ENCODE assay signal across 8 mouse cellular contexts in the genomic region with DNA sequence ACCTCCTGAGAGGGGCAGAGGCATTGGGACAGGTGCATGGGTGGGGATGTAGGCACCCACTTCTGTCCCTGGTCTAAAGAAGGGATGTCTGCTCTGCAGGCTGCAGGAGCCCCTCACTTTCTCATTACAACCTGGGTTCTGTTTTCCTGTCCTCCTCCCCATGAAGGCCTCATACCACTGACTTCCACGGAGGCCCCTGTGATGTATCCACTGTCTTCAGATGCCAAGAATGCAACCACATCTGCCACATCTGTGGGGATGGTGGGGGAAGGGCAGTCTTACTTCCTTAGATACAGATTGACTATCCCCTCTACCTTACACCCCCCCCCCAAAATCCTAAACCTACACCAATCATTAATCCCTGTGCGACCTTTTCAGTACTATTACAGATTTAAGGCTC. TPM values are rescaled to one million over a fixed set of nuclear protein-coding genes. Genes with fewer than 3 reads are reported as not detected.
DNase-seq lines count a peak whose midpoint lies in the region; ATAC-seq lines count a peak whose summit lies in the region.

No protein-coding gene starts in this region.

- H3K27ac ChIP-seq in intestine, embryonic 14.5 days (ENCODE audit: low read depth) = no peak overlapping the region
- H3K27ac ChIP-seq in neural tube, embryonic 14.5 days (ENCODE audit: low read depth, low read length) = peak overlapping the region; percentile 74

- peaks cover 45% of the 10 kb centered on the region for H3K4me1 ChIP-seq in intestine, embryonic 14.5 days (replicated peaks; ENCODE audit: control insufficient read depth, insufficient read depth, low read length)
- peaks cover 54% of the 10 kb centered on the region for H3K4me1 ChIP-seq in neural tube, embryonic 14.5 days (ENCODE audit: control insufficient read depth, insufficient read depth, low read length)

- H3K27me3 ChIP-seq in intestine, embryonic 14.5 days (replicated peaks; ENCODE audit: control insufficient read depth, insufficient read depth, low read length) = no peaks in the 10 kb centered on the region
- H3K27me3 ChIP-seq in neural tube, embryonic 14.5 days (ENCODE audit: control insufficient read depth, insufficient read depth, low read length) = no peaks in the 10 kb centered on the region

- no peak for ATAC-seq in intestine, embryonic 14.5 days (replicated peaks; ENCODE audit: low FRiP score, low TSS enrichment, low read depth)
- ATAC-seq in neural tube, embryonic 14.5 days (ENCODE audit: low read depth) = no peak

- H3K9ac ChIP-seq in intestine, embryonic 14.5 days (ENCODE audit: low read length) = no peak overlapping the region
- H3K9ac ChIP-seq in neural tube, embryonic 14.5 days (replicated peaks; ENCODE audit: low read depth, low read length) = no peak overlapping the region; the same call in 1 of the 2 replicates

- H3K4me2 ChIP-seq in intestine, embryonic 14.5 days (ENCODE audit: low read length) = peak overlapping the region; percentile 4; the same call in 1 of the 2 replicates
- peak overlapping the region; percentile 93 for H3K4me2 ChIP-seq in neural tube, embryonic 14.5 days (ENCODE audit: low read depth, low read length)

- H3K9me3 ChIP-seq in intestine, embryonic 14.5 days (ENCODE audit: control insufficient read depth, low read length) = no peaks in the 10 kb centered on the region
- H3K9me3 ChIP-seq in neural tube, embryonic 14.5 days (ENCODE audit: control insufficient read depth, low read length) = no peaks in the 10 kb centered on the region

- peak; percentile 40 for DNase-seq in embryo, embryonic 10.5 days (ENCODE audit: low spot score)
- DNase-seq in embryo, embryonic 11 days = no peak
- DNase-seq in right cerebral cortex, postnatal 10 days (ENCODE audit: low spot score in 2 of 2) = peak; percentile 23 to 45
- DNase-seq in right cerebral cortex, postnatal 4 days = no peak
- DNase-seq in intestine, embryonic 14.5 days (ENCODE audit: low spot score) = no peak
- no peak for DNase-seq in Muller cell, postnatal 12 days (ENCODE audit: inconsistent ontology term)
- no peak for DNase-seq in lung, postnatal 14 days

- H3K36me3 ChIP-seq in intestine, embryonic 14.5 days (ENCODE audit: control insufficient read depth, insufficient read depth, low read length) = peaks cover 34% of the 10 kb centered on the region
- peaks cover 12% of the 10 kb centered on the region for H3K36me3 ChIP-seq in neural tube, embryonic 14.5 days (ENCODE audit: control insufficient read depth, insufficient read depth, low read length)

- WGBS in intestine, embryonic 14.5 days = 37% methylated on average over 2 of the region's 2 CpGs
- 14% methylated on average over 2 of the region's 2 CpGs for WGBS in neural tube, embryonic 14.5 days

- H3K4me3 ChIP-seq in intestine, embryonic 14.5 days (ENCODE audit: low read depth, low read length) = no peak overlapping the region
- H3K4me3 ChIP-seq in neural tube, embryonic 14.5 days (ENCODE audit: low read depth, low read length) = peak overlapping the region; percentile 49

RNA-seq across cellular contexts. Expression of a gene that starts 1.6 kb away (rescaled TPM):
- polyA plus RNA-seq in intestine, embryonic 14.5 days (2014; fragmentation: Nextera tagmentation; extraction: Ambion mirVana) = 49.7 and 53.6 TPM in 2 replicates
- polyA plus RNA-seq in neural tube, embryonic 14.5 days (2014; fragmentation: Nextera tagmentation; extraction: Ambion mirVana) = 70.1 and 72.1 TPM in 2 replicates

RNA-seq across cellular contexts. Expression of a gene that starts 1.7 kb away (rescaled TPM):
- polyA plus RNA-seq in intestine, embryonic 14.5 days (2014; fragmentation: Nextera tagmentation; extraction: Ambion mirVana) = 4.4 and 5.9 TPM in 2 replicates
- polyA plus RNA-seq in neural tube, embryonic 14.5 days (2014; fragmentation: Nextera tagmentation; extraction: Ambion mirVana) = 5.6 and 7.3 TPM in 2 replicates

RNA-seq across cellular contexts. Expression of a gene that starts 5.3 kb away (rescaled TPM):
- polyA plus RNA-seq in intestine, embryonic 14.5 days (2014; fragmentation: Nextera tagmentation; extraction: Ambion mirVana) = 86.4 and 89.5 TPM in 2 replicates
- polyA plus RNA-seq in neural tube, embryonic 14.5 days (2014; fragmentation: Nextera tagmentation; extraction: Ambion mirVana) = 77.9 and 90.8 TPM in 2 replicates

RNA-seq across cellular contexts. Expression of a gene that starts 5.4 kb away (rescaled TPM):
- polyA plus RNA-seq in intestine, embryonic 14.5 days (2014; fragmentation: Nextera tagmentation; extraction: Ambion mirVana) = 21.5 and 28.5 TPM in 2 replicates
- polyA plus RNA-seq in neural tube, embryonic 14.5 days (2014; fragmentation: Nextera tagmentation; extraction: Ambion mirVana) = 29.1 and 30.8 TPM in 2 replicates

RNA-seq across cellular contexts. Expression of a gene that starts 13.0 kb away (rescaled TPM):
- polyA plus RNA-seq in intestine, embryonic 14.5 days (2014; fragmentation: Nextera tagmentation; extraction: Ambion mirVana) = 0.44 and 0.66 TPM in 2 replicates
- polyA plus RNA-seq in neural tube, embryonic 14.5 days (2014; fragmentation: Nextera tagmentation; extraction: Ambion mirVana) = 3.6 and 4.5 TPM in 2 replicates

Comparison
In these comparisons a context has a peak if more than half of its experiments do, and no peak if none do; other contexts are left out.
1. DNase-seq: peak in embryo, embryonic 10.5 days (single experiment) and right cerebral cortex, postnatal 10 days (2 of 2); none in embryo, embryonic 11 days (single experiment), right cerebral cortex, postnatal 4 days (single experiment), intestine, embryonic 14.5 days (single experiment), Muller cell, postnatal 12 days (single experiment) and lung, postnatal 14 days (single experiment).